Mouse (Mus musculus): Measurements from ENCODE around the gene Kcnip4.

The Kcnip4 gene

DNA sequence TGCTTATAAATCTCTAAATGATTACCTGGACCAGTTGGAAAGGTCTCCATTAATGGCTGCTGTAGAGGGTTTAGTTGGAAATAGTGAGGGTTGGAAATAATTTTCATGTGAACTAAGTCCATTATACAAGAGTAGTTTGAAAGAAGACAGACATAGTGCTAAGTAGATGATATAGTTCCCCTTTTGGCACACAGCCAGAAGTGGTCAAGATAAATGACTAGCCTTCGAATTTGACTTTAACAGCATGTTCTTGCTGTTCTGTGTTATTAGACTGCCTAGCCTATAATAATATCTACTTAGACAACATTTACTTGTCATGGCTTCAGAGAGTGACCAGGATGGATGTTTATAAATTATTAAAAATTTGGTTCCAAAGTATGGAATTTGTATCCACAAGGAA lies 941.3 kb downstream of the Kcnip4 start:
- DNase-seq (ENCODE audit: low spot score): no peak

DNA sequence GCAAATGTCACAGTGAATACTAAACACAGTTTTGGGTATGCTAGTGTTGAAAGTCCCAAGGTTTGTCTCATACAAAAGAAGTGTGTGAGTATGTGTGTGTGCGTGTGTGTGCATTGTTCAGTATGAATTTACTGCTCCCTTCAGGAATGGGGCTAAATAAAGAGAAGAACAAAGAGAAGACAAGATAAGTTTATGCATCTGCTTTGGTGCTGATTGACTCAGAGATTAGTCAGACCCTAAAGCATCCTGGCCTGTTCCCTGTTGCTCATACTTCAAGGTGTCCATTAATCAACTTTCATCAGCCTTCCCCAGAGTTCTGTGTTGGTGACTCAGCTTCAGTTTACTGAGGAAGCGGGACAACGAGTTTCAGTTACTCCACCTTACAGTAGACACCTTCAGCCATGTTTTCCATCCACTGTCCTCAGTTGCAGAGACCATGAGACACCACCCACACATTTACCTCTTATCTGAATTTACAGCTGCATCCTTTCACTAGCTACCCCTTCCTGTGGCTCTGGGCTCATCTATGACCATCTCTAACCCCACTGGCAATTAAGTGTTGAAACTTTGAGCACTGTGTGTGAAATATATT lies 960.6 kb downstream of the Kcnip4 start:
- DNase-seq (ENCODE audit: low spot score): no peak

DNA sequence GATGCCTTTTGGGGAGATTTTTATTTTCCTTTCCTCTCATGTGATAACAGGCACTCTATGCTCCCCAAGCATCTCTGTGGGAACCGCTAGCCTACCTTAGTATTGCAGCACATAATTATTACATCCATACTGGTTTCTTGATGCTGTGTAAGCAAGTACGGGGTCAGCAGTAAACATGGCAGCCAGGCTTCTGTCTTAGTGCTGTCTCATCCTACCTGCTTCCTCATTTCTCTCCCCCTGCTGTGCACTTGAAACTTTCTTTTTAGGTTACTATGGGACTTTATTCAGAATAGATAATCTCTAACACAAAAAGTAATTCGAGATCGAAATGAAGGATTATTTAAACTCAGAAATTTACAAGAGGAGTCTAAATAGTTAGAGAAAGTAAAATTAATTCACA lies 973.0 kb downstream of the Kcnip4 start:
- no peak for DNase-seq (ENCODE audit: low spot score)

DNA sequence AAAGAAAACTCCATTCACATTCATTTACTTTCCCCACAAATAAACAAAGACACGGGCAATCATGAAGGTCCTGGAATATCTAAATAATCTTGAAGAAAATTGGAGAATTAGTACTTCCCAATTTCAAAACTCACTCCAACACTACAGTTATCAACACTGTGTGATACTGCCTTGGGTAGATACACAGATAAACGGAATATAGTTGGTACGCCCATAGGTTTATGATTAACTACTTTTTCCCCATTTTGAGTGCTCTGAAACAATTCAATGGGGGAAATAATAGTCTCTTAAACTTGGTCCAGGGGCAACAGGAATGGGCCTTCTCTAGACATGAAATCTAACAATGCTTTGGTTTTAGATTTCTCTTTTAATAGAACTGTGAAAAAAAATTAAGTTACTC lies 978.9 kb downstream of the Kcnip4 start:
- DNase-seq (ENCODE audit: low spot score): no peak

DNA sequence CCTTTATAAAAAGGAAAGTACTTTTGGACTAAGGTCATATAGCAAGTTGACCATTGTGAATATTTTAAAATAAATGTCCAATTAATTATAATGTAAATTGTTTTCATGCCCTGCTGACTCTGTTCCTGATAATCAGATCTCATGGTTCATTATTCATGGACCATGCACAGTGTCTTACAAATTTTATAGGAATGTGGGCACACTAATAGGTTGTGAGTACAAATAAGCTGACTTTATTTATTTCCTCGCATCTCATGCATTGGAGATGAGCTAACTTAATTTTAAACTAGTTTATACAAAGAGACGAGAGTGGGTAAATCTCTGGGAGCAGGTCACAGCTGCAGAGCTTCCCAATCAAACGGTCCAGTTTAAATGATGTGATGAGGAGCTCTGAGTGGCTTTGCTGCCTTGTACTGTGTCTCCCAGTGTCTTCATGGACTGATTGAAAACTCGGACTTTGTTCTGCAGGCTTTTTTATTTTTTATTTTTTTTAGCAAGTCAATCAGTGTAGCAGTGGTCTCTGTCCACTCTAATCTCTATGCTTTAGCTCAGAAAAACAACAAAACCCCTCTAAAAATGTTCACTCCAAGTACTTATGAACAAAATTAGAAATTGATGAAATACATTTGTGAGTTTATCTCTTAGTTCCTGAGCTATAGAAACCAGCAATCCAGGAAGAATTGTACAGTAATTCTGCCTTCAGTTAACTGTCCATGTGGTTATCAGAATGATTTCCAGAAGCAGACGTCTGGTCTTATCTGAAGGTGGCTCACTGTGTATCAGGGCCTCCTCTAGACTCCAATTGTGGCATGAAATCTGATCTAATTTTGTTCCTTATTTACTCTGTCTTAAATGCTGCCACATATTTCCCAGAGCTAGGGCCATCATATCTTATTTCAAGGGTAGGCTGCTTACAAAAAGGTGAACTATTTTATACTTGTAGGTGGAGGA lies 979.6 kb downstream of the Kcnip4 start:
- no peak for DNase-seq (ENCODE audit: low spot score)

DNA sequence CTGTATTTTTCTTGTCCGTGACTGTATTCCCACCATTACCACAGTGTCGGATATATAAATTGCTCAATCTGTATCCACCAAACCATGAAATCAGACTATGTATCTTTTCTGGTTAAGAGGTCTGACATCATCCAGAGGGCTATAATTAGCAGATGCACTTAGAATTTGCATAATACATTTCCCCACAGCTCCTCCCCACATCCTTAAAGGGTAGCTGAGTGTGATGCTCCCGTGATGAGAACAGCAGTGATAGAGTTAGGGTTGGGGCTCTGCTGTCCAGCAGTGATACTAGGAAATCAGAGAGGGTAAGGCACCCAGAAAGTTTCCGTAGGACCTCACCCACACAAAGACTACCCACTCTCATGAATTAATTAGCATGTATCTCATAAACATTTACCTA lies 1006.7 kb downstream of the Kcnip4 start:
- DNase-seq (ENCODE audit: low spot score): no peak

DNA sequence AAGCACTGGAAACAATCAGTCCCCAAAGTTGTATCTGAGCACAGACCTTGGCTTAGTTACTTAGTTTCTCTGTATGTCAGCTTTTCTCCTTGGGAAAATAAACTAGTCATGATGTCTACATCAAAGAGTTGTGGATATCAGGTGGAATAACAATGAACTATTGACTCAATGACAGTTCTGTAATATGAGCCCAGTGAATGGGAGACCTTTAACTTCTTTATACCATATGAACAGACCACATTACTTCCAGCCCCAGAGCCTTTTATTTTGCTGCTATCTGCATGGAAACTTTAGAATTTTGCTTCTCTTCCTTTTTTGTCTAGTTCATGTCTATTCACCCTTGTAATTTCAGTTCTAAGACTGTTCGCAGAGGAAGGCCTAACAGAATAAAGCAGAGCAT lies 1011.4 kb downstream of the Kcnip4 start:
- DNase-seq (ENCODE audit: low spot score): no peak

DNA sequence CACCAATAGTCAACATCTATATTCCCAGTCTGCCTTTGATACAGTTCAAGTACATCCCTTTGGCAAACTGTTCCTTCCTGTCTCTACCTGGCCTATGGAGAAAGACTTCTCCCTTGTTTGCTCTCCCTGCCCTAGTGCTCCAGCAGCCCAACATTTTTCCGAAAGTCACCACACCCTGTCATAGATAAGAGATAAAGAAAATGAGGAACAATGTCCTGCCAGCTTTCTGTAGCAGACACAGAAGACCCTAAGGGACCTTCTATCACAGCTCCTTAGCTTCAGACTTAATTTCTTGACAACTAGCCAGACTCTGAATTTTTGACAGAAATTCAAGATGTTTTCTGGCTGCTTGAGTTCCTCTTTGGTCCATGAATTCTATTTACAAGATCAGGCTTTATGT lies 1013.4 kb downstream of the Kcnip4 start:
- no peak for DNase-seq (ENCODE audit: low spot score)

DNA sequence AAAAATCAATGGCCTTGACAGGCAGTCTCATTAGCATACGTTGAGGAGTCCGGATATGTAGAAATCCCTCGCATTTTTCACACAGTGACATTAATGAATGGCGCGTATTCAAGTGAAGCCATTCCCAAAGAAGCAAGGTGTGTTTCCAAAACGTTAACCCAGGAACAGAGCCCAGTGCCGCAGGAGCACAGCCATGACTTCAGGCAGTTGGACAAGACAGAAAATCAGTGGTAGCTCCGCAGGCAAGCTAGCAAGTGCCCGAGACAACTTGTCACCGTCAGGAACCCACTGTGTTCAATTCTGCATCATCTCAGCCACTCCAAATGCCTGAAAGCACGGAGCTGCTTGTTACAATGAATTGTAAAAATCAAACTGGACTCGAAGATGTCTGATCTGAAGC lies 1014.5 kb downstream of the Kcnip4 start:
- no peak for DNase-seq (ENCODE audit: low spot score)

DNA sequence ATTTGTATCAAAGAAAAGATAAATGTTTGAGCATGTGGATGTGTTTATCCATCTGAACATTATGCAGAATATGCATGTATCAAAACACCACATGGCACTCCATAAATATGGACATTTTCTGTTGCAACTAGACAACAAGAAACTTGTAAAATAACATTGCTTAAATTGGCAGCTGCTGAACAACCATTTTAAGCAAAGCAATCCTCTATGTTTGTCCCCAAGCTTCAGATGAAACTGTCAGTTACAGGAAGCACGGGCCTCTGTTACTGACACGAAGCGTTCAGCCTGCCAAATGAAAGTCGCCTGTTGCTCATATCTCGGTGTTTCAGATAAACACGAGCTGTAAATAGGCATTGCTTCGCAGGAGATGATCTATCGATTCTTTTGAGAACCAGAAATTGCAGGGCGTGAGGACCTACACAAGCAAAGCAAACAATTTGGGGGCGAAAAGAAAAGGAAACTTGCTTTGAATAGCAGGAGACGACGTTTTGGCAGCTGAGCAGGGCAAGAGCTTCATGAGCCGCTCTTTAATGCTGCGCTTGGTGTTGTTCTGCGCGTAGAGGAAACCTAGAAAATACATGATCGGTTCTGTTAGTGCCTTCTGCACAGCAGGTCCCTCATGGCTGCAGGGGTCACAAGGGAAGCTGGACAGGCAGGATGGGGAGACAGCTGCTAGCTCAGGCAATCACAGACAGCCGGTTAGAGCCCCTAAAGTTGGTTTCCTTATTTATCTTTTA lies 1015.3 kb downstream of the Kcnip4 start:
- DNase-seq (ENCODE audit: low spot score): no peak

DNA sequence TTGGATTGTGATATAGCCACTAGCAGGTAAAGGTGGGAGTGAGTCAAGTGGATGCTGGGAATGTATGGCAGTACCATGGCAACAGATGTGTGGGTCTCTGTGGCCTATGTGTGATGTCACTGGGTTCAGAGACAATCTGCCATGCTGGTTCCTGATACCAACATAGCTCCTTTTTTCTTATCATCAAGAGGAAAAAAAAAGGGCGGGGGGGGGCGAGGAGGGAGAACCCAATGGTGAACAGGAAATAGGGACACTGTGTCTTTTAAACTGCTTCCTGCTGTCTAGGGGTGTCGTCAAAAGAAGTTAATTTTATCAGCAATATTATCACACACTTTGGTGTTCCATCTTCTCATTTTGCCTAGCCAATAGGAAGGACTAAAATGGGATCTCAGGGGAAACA lies 1021.6 kb downstream of the Kcnip4 start:
- no peak for DNase-seq (ENCODE audit: low spot score)

DNA sequence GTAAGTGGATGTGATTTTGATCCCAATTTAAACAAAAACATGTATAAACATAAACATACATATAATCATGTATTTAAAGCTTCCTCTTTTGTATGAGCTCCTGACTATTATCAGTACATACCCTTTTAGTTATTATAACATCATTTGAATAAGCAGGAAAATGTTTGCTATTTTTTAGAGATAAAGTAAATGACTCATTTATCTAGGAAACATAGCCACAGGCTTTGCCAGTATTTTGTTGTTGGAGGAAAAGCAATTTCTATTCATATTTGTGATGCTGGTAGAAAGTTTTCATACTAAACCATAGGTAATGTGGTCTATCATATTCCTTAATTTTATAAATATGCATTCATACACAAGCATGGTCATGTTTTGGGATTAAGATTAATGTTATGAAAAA lies 1022.3 kb downstream of the Kcnip4 start:
- no peak for DNase-seq (ENCODE audit: low spot score)

DNA sequence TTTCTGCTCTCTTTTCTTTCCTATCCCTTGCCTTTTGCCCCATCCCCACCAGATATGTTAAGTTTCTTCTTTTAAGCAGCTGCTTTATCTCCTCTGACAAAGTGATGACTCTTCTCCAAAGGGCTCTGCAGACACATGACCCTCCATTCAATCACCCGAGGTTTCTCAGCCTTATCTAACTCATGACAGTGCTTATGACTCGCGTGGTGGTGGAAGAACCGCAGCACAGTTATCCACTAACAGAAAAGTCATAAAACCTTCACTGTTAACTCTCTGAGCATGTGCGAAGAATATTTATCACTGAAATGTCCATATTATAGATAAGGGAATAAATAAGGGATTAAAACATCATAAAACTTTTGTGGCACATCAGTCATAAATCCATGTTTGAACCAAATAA lies 1024.5 kb downstream of the Kcnip4 start:
- no peak for DNase-seq (ENCODE audit: low spot score)

DNA sequence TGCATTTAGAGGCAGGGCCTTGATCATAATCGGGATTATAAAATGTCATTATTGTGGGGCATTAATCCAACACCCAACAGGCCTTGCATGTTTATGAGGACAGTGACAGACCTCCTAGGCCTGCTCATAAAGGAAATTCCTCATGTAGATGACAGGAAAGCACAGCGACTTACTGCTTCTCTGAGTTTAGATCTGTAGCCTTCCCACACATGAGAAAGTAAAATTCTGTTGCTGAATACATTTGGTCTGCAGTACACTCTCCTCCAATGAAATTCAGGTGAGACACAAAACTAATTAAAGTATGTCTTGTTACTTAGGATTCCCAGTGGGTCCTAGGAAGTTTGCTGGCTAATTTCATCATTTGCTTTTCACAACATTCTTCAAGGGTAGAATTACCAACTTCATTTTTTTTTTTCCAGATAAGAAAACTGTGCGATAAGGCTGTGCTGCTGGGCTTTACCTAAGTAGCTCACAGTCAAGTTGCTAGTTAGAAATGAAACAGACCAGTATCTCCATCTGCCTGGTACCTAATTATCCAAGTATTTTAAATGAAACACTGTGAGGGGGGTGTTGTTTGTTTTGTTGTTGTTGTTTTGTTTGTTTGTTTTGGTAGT lies 1033.7 kb downstream of the Kcnip4 start:
- no peak for DNase-seq (ENCODE audit: low spot score)

DNA sequence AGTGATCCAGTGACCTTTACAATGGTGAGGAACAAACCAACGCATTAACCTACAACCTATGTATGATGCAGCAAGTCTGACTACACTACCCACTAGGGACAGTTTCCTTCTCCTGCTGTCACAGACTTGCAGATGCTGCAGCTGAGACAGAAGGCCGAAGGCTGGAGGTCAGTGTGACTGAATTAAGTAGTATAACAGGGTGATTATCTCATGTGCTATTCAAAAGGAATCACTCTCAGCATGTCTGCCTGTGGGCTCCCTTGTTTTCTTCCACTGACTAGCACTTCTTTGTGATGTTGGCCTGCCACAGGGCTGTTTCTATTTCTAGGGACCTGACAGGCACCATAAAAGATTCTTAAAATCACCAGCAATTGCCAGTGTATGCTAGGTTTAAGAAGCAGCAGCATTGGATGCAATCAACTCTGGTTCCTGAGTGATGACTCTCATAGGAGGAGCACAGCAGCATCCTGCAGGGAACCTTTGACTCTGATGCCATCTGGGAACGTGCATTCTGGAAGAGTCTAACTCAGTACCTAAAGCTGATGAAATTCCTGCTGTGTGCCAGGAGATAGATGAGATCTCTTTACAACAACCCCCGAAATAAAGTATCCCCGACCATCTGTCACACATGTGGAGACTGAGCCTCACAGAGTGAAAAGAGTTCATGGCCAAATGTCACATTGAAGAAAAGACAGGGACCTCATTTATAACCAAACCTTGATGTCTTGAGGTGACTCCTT lies 1035.0 kb downstream of the Kcnip4 start:
- no peak for DNase-seq (ENCODE audit: low spot score)

DNA sequence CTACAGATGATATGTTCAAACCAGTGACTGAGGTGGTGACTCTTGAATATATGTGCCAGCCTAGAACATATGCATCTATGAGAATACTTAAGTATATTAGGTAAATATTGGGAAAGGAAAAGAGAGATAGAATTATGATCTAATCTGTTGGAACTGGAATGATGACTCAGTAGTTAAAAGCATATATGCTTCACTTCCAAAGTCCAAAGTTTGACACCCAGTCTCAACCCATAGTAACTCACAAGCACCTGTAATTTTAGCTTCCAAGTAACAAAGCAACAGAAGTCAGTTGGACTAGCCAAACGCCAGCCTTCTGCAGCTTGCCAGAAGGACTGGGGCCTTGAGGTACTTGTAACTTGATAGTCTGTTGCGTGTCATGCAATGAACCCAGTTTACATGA lies 1041.6 kb downstream of the Kcnip4 start:
- DNase-seq (ENCODE audit: low spot score): no peak

DNA sequence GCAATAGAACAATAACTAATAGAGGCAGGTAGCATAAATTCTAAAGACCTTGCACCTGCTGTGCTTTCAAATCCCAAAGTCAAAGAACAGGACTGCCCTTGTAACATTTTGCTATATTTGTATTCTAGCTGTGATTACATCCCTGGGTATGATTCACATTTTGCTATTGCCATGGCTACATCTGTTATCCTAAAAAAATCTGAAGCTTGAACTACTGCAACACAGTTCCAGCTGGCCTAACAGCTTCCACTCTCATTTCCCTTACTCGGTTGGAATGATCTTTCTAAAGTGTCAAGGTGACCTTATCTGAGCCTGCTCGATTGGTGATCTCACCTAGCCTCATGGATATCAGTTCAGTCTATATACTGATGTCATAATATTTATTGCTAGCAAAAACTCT lies 1064.5 kb downstream of the Kcnip4 start:
- no peak for DNase-seq (ENCODE audit: low spot score)

DNA sequence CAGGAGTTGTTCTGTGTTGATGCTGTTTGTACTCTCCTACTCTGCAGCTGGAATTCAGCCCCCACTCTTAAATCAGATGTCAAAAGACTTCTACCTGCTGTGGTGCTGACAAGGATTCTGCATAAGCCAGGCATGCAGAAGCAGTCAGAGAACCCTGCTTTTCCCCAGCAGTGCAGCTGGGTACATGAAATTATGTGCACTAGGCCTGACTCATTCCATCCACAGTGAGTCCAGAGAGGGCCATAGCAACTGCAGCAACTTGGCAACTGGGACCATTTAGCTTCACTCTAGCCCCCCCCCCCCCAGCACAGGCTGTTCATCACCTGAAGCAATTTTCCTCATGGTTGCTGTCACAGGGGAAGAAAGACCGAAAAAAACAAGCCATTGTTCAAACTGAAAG lies 1075.8 kb downstream of the Kcnip4 start:
- no peak for DNase-seq (ENCODE audit: low spot score)

DNA sequence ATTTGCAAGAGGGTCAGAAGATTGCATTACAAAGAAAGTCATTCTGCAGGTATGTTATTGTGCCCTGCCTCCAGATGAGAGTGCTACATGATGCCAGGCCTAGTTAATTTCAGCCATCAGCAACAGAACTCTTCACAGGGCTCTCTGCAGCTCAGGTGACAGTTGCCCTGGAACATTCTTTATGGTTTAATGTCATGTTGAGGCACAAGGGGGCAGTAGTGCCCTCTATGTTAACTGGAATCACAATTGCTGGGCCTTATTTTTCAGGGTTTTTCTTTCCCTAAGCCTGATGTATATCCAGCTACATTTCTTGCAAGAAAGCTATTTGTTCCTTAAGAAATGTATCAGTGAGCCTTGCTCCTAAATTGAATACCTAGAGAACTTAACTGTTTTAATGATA lies 1094.2 kb downstream of the Kcnip4 start:
- no peak for DNase-seq (ENCODE audit: low spot score)

DNA sequence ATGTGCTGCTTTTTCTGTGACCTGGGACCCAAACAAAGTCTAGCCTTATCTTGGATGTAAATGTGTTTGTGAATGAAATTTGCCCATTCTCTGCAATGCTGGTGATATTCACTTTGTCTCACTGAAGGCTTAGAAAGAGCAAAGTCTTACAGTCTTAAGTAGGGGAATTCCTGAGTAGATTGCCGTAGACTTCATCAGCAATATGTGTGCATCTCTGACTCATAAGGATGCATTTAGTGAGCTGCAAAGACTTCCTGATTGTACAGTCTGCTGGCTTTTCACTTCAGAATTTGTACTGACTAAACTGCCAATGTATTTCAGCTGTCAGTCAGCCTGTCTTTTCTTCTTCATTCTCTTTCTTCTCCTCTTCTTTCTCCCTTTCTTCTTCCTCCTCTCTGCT lies 1102.8 kb downstream of the Kcnip4 start:
- DNase-seq (ENCODE audit: low spot score): no peak

DNA sequence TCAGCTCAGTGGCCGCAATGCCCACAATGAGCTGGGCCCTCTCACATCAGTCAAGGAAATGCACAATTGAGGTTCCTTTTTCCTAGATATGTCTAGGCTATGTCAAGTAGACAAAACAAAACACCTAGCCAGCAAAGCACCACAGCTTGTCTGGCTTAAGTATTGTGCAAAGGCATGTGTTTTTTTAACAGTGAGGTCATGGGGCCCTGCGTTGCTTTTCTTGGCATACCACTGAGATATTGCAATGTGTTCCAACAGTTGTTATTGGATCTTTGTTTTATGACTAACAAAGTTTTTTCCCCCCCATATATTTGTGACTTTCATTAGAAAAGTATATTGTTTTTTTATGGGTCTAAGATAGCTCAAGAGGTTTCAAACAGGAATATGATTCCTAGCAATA lies 1105.0 kb downstream of the Kcnip4 start:
- DNase-seq (ENCODE audit: low spot score): no peak

DNA sequence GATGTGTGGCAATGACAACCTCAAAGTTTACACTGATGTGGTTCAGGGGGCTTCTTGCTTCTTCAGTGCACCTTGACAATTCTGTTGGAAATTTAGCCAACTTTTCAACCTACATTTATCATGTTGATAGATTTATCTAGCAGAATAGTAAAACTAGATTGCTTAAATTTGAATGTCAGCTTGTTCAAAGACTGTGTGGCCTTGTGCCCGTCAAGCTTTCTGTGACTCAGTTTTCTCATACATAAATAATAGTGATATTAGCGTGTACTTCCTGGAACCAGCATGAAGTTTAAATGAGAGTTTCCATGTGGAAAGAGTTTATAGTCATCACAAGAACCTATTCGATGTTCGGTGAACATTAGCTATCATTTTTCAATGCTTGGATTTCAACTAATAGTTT lies 1112.4 kb downstream of the Kcnip4 start:
- DNase-seq (ENCODE audit: low spot score): no peak

Data from urinary bladder, postnatal 10 days (tissue).